In genomic region chr9:15305503-15306397, GRCm38 (mm10) we compare ENCODE assay signal across 8 mouse cellular contexts. TPM values are rescaled to one million over a fixed set of nuclear protein-coding genes. Genes with fewer than 3 reads are reported as not detected.
DNase-seq lines count a peak whose midpoint lies in the region; ATAC-seq lines count a peak whose summit lies in the region.

TSS of gene Taf1d (plus strand) at chr9:15306214.

- H3K9me3 ChIP-seq in hindbrain, embryonic 12.5 days (replicated peaks), result no peaks in the 10 kb centered on the region

- H3K27me3 ChIP-seq in hindbrain, embryonic 12.5 days, result no peaks in the 10 kb centered on the region

- H3K4me3 ChIP-seq in hindbrain, embryonic 12.5 days, result peak within 1 kb of the TSS; percentile 70

- peak within 1 kb of the TSS; percentile 91 for H3K27ac ChIP-seq in hindbrain, embryonic 12.5 days

- H3K4me2 ChIP-seq in hindbrain, embryonic 12.5 days (replicated peaks), result peak within 1 kb of the TSS; percentile 65

- H3K4me1 ChIP-seq in hindbrain, embryonic 12.5 days, result peaks cover 25% of the 10 kb centered on the region

- H3K36me3 ChIP-seq in hindbrain, embryonic 12.5 days, result peaks cover 25% of the 10 kb centered on the region

- H3K9ac ChIP-seq in hindbrain, embryonic 12.5 days, result peak within 1 kb of the TSS; percentile 87

- ATAC-seq in hindbrain, embryonic 12.5 days (ENCODE audit: low FRiP score), result peak; percentile 99

- peak; percentile 97 for DNase-seq in NIH3T3 (ENCODE audit: low read depth)
- DNase-seq in cerebellum, postnatal 10 days, result peak; percentile 99
- DNase-seq in frontal cortex, postnatal 10 days (ENCODE audit: low spot score in 2 of 2), result peak; percentile 93 to 96
- DNase-seq in layer of hippocampus, postnatal 14 days (ENCODE audit: low spot score in 2 of 2), result peak; percentile 94 to 96
- peak; percentile 99 for DNase-seq in lung, postnatal 14 days
- peak; percentile 87 for DNase-seq in retina, adult 2 months (ENCODE audit: low read depth, low spot score)
- DNase-seq in thymus, postnatal 36 days, result peak; percentile 97 to 100

- 14% methylated on average over 44 of the region's 45 CpGs for WGBS in hindbrain, embryonic 12.5 days

RNA-seq across cellular contexts. Expression of gene Taf1d, which starts in this region (rescaled TPM):
- polyA plus RNA-seq in hindbrain, embryonic 12.5 days (2016; fragmentation: Nextera tagmentation; extraction: Ambion mirVana), result 52.5 and 61.0 TPM in 2 replicates
- total RNA-seq in layer of hippocampus, postnatal 14 days (2021), result 10 to 100 TPM; 40.4 to 44.7 TPM

Comparison
In these comparisons a context has a peak if more than half of its experiments do, and no peak if none do; other contexts are left out.
1. Peak in every context shown above with its lines: DNase-seq, ATAC-seq, H3K4me3 ChIP-seq and H3K27ac ChIP-seq.